Mouse (Mus musculus) E14TG2a.4 (cell line): ENCODE data around the gene C2cd2.

Experiments
- H3K27me3 ChIP-seq: 2 replicates; pipeline ENCODE4 v1.6.1; 2014; ENCODE audit warnings: low read length, control low read depth; ENCODE audit not compliant: insufficient read depth
- H3K36me3 ChIP-seq: 2 replicates; pipeline ENCODE4 v1.6.1; 2014; ENCODE audit warnings: low read length, control low read depth; ENCODE audit not compliant: insufficient read depth
- H3K4me1 ChIP-seq: replicated peaks from 2 replicates; pipeline ENCODE4 v1.6.1; 2014; ENCODE audit warnings: low read depth, low read length, control low read depth
- H3K4me3 ChIP-seq: replicated peaks from 2 replicates; pipeline ENCODE4 v1.5.1; 2014; ENCODE audit warnings: mild to moderate bottlenecking, low read length
- H3K9me3 ChIP-seq: 2 replicates; pipeline ENCODE4 v1.6.1; 2014; ENCODE audit warnings: low read length, control low read depth
- CTCF ChIP-seq: conservative IDR thresholded peaks from 2 replicates; pipeline ENCODE4 v1.5.1; 2014; ENCODE audit warnings: low read length
- NANOG ChIP-seq: IDR thresholded peaks from 2 replicates; pipeline ENCODE4 v1.6.1; 2014; ENCODE audit warnings: borderline replicate concordance, low read length, mixed read lengths
- POU5F1 ChIP-seq: IDR thresholded peaks from 2 replicates; pipeline ENCODE4 v1.6.1; 2014; ENCODE audit warnings: low read length, borderline replicate concordance

C2cd2 gene

GRCm38 (mm10) chr16:97819532-97819931 lies 142.9 kb downstream of the C2cd2 start:
- Histone ChIP-seq H3K4me3 (no peak overlapping the region), H3K36me3 (peaks cover 93% of the 10 kb centered on the region), H3K9me3 (no peaks in the 10 kb centered on the region), H3K4me1 (peaks cover 10% of the 10 kb centered on the region; the same call in 1 of the 2 replicates), H3K27me3 (no peaks in the 10 kb centered on the region)
- TF ChIP-seq CTCF (no peak), POU5F1 (no peak), NANOG (no peak)

GRCm38 (mm10) chr16:97817414-97817813 lies 145.0 kb downstream of the C2cd2 start:
- H3K4me3 ChIP-seq, result no peak overlapping the region
- TF ChIP-seq NANOG (no peak), POU5F1 (no peak), CTCF (no peak)
- no peaks in the 10 kb centered on the region for H3K9me3 ChIP-seq
- peaks cover 92% of the 10 kb centered on the region for H3K36me3 ChIP-seq
- peaks cover 10% of the 10 kb centered on the region; the same call in 1 of the 2 replicates for H3K4me1 ChIP-seq
- no peaks in the 10 kb centered on the region for H3K27me3 ChIP-seq

GRCm38 (mm10) chr16:97815269-97815668 lies 147.1 kb downstream of the C2cd2 start:
- H3K4me3 ChIP-seq, result no peak overlapping the region
- H3K27me3 ChIP-seq, result no peaks in the 10 kb centered on the region
- H3K4me1 ChIP-seq, result peaks cover 10% of the 10 kb centered on the region; the same call in 1 of the 2 replicates
- H3K9me3 ChIP-seq, result no peaks in the 10 kb centered on the region
- TF ChIP-seq CTCF (no peak), POU5F1 (no peak), NANOG (no peak)
- peaks cover 94% of the 10 kb centered on the region for H3K36me3 ChIP-seq

- Histone ChIP-seq H3K36me3 (peaks cover 94% of the 10 kb centered on the region), H3K9me3 (no peaks in the 10 kb centered on the region), H3K4me1 (peaks cover under 1% of the 10 kb centered on the region; the same call in 1 of the 2 replicates), H3K27me3 (no peaks in the 10 kb centered on the region), H3K4me3 (no peak overlapping the region)
- TF ChIP-seq NANOG (no peak), POU5F1 (no peak), CTCF (no peak)
These were observed 148.3 kb downstream of the C2cd2 start for GRCm38 (mm10) chr16:97814060-97814459.

GRCm38 (mm10) chr16:97808881-97809280 lies 153.5 kb downstream of the C2cd2 start:
- Histone ChIP-seq H3K4me1 (no peaks in the 10 kb centered on the region), H3K9me3 (no peaks in the 10 kb centered on the region), H3K27me3 (no peaks in the 10 kb centered on the region), H3K4me3 (no peak overlapping the region), H3K36me3 (peaks cover 94% of the 10 kb centered on the region)
- no peak for TF ChIP-seq POU5F1
- no peak for TF ChIP-seq NANOG
- no peak for TF ChIP-seq CTCF

GRCm38 (mm10) chr16:97805646-97806045 lies 156.8 kb downstream of the C2cd2 start:
- Histone ChIP-seq H3K36me3 (peaks cover 83% of the 10 kb centered on the region), H3K27me3 (no peaks in the 10 kb centered on the region), H3K9me3 (no peaks in the 10 kb centered on the region), H3K4me1 (no peaks in the 10 kb centered on the region), H3K4me3 (no peak overlapping the region)
- TF ChIP-seq NANOG, result no peak
- TF ChIP-seq POU5F1, result no peak
- no peak for TF ChIP-seq CTCF
